Mouse (Mus musculus) midbrain, embryonic 15.5 days (tissue): ENCODE measurements around the gene Gm37240. TPM values are rescaled to one million over a fixed set of nuclear protein-coding genes. Genes with fewer than 3 reads are reported as not detected.

ENCODE experiments used
- ATAC-seq: fragments of 200-750 bp; cut with Nextera tagmentation; replicated peaks from 2 replicates; pipeline ENCODE4 v1.8.0; 2017; ENCODE audit warnings: moderate TSS enrichment
- H3K27ac ChIP-seq: fragments of 300-500 bp; sonication (generic); 2 replicates; pipeline ENCODE4 v1.5.1; 2015; ENCODE audit warnings: mild to moderate bottlenecking, inconsistent platforms
- H3K27me3 ChIP-seq: fragments of 300-500 bp; sonication (generic); replicated peaks from 2 replicates; pipeline ENCODE4 v1.6.1; 2015; ENCODE audit warnings: inconsistent platforms
- H3K36me3 ChIP-seq: fragments of 300-500 bp; sonication (generic); replicated peaks from 2 replicates; pipeline ENCODE4 v1.6.1; 2015; ENCODE audit warnings: inconsistent platforms
- H3K4me1 ChIP-seq: fragments of 300-500 bp; sonication (generic); 2 replicates; pipeline ENCODE4 v1.6.1; 2015; ENCODE audit warnings: inconsistent platforms
- H3K4me2 ChIP-seq: fragments of 300-500 bp; sonication (generic); 2 replicates; pipeline ENCODE4 v1.6.1; 2015; ENCODE audit warnings: inconsistent platforms, mild to moderate bottlenecking, moderate library complexity
- H3K4me3 ChIP-seq: fragments of 300-500 bp; sonication (generic); 2 replicates; pipeline ENCODE4 v1.5.1; 2015; ENCODE audit warnings: mild to moderate bottlenecking, inconsistent platforms
- H3K9ac ChIP-seq: fragments of 300-500 bp; sonication (generic); 2 replicates; pipeline ENCODE4 v1.6.1; 2015; ENCODE audit warnings: mild to moderate bottlenecking, inconsistent platforms
- H3K9me3 ChIP-seq: fragments of 300-500 bp; sonication (generic); 2 replicates; pipeline ENCODE4 v1.6.1; 2016; ENCODE audit warnings: inconsistent platforms
- WGBS: fragments of 180-500 bp; shearing (Covaris S2); methylation state at CpG from one replicate; pipeline ENCODE4 v1.1.7; 2015; ENCODE audit warnings: mixed read lengths; 5-methylcytosine and 5-hydroxymethylcytosine counted together
- polyA plus RNA-seq: library from polyadenylated mRNA; unstranded; fragments of >200 nt; fragmentation: Nextera tagmentation; extraction: Ambion mirVana; gene quantifications from 2 replicates; pipeline ENCODE4 v1.2.1, GENCODE M21; 2015

Gene Gm37240
- polyA plus RNA-seq, 1 experiment from 2014 or later, result 0.40 TPM

- Histone ChIP-seq H3K9ac (no peak overlapping the region), H3K9me3 (no peaks in the 10 kb centered on the region), H3K36me3 (no peaks in the 10 kb centered on the region), H3K4me3 (no peak overlapping the region), H3K27ac (no peak overlapping the region), H3K4me2 (no peak overlapping the region), H3K27me3 (no peaks in the 10 kb centered on the region), H3K4me1 (no peaks in the 10 kb centered on the region)
- 80% methylated on average over 2 of the region's 2 CpGs for WGBS
- ATAC-seq, result no peak
Measured at GRCm38 (mm10) chr3:85468995-85469394, 418.3 kb downstream of the Gm37240 start.

- Histone ChIP-seq H3K4me2 (no peak overlapping the region), H3K4me3 (no peak overlapping the region), H3K36me3 (no peaks in the 10 kb centered on the region), H3K27ac (no peak overlapping the region), H3K9me3 (no peaks in the 10 kb centered on the region), H3K4me1 (no peaks in the 10 kb centered on the region), H3K9ac (no peak overlapping the region), H3K27me3 (no peaks in the 10 kb centered on the region)
- WGBS, result 79% methylated on average over 10 of the region's 10 CpGs
- no peak for ATAC-seq
Measured at GRCm38 (mm10) chr3:85465283-85466025, 421.9 kb downstream of the Gm37240 start.

- 92% methylated on average over 6 of the region's 6 CpGs for WGBS
- no peak for ATAC-seq
- H3K9me3 ChIP-seq, result no peaks in the 10 kb centered on the region
Measured at GRCm38 (mm10) chr3:85460021-85460420, 427.3 kb downstream of the Gm37240 start.

GRCm38 (mm10) chr3:85456983-85457382 is 430.3 kb downstream of the Gm37240 start:
- Histone ChIP-seq H3K27me3 (no peaks in the 10 kb centered on the region), H3K4me1 (no peaks in the 10 kb centered on the region), H3K27ac (no peak overlapping the region), H3K36me3 (no peaks in the 10 kb centered on the region), H3K4me2 (no peak overlapping the region), H3K9me3 (no peaks in the 10 kb centered on the region), H3K4me3 (no peak overlapping the region), H3K9ac (no peak overlapping the region)
- WGBS, result 87% methylated on average over 2 of the region's 2 CpGs
- ATAC-seq, result no peak

More at GRCm38 (mm10) chr3:85460021-85460420, 427.3 kb downstream of the Gm37240 start:
- Histone ChIP-seq H3K4me2 (no peak overlapping the region), H3K9ac (no peak overlapping the region), H3K27ac (no peak overlapping the region), H3K27me3 (no peaks in the 10 kb centered on the region), H3K4me1 (no peaks in the 10 kb centered on the region), H3K4me3 (no peak overlapping the region), H3K36me3 (no peaks in the 10 kb centered on the region)

GRCm38 (mm10) chr3:85455453-85455852 is 431.9 kb downstream of the Gm37240 start:
- H3K4me1 ChIP-seq, result no peaks in the 10 kb centered on the region
- H3K4me2 ChIP-seq, result no peak overlapping the region
- no peaks in the 10 kb centered on the region for H3K9me3 ChIP-seq
- H3K36me3 ChIP-seq, result no peaks in the 10 kb centered on the region
- no peak for ATAC-seq
- no peak overlapping the region for H3K4me3 ChIP-seq
- no peak overlapping the region for H3K27ac ChIP-seq
- H3K27me3 ChIP-seq, result no peaks in the 10 kb centered on the region
- H3K9ac ChIP-seq, result no peak overlapping the region
- WGBS, result 81% methylated on average over 3 of the region's 3 CpGs

- no peaks in the 10 kb centered on the region for H3K4me1 ChIP-seq
- no peak overlapping the region for H3K4me2 ChIP-seq
- H3K9ac ChIP-seq, result no peak overlapping the region
- H3K4me3 ChIP-seq, result no peak overlapping the region
- no peaks in the 10 kb centered on the region for H3K27me3 ChIP-seq
- no peaks in the 10 kb centered on the region for H3K9me3 ChIP-seq
- no peaks in the 10 kb centered on the region for H3K36me3 ChIP-seq
- no peak overlapping the region for H3K27ac ChIP-seq
- WGBS, result 83% methylated on average over 6 of the region's 6 CpGs
- no peak for ATAC-seq
Measured at GRCm38 (mm10) chr3:85454001-85454400, 433.3 kb downstream of the Gm37240 start.

GRCm38 (mm10) chr3:85449461-85449860 is 437.9 kb downstream of the Gm37240 start:
- no peak for ATAC-seq
- no peak overlapping the region for H3K9ac ChIP-seq
- no peak overlapping the region for H3K27ac ChIP-seq
- WGBS, result 65% methylated on average over 4 of the region's 4 CpGs
- no peaks in the 10 kb centered on the region for H3K9me3 ChIP-seq
- H3K4me2 ChIP-seq, result no peak overlapping the region
- H3K36me3 ChIP-seq, result no peaks in the 10 kb centered on the region
- no peak overlapping the region for H3K4me3 ChIP-seq
- no peaks in the 10 kb centered on the region for H3K4me1 ChIP-seq
- H3K27me3 ChIP-seq, result no peaks in the 10 kb centered on the region

- Histone ChIP-seq H3K9ac (no peak overlapping the region), H3K27ac (no peak overlapping the region), H3K4me1 (no peaks in the 10 kb centered on the region), H3K36me3 (no peaks in the 10 kb centered on the region), H3K9me3 (no peaks in the 10 kb centered on the region), H3K4me3 (no peak overlapping the region), H3K4me2 (no peak overlapping the region), H3K27me3 (no peaks in the 10 kb centered on the region)
- 94% methylated on average over 5 of the region's 5 CpGs for WGBS
- no peak for ATAC-seq
Measured at GRCm38 (mm10) chr3:85442781-85443180, 444.5 kb downstream of the Gm37240 start.

GRCm38 (mm10) chr3:85442261-85442660 is 445.1 kb downstream of the Gm37240 start:
- Histone ChIP-seq H3K36me3 (no peaks in the 10 kb centered on the region), H3K4me2 (no peak overlapping the region), H3K27ac (no peak overlapping the region), H3K27me3 (no peaks in the 10 kb centered on the region), H3K4me1 (no peaks in the 10 kb centered on the region), H3K9me3 (no peaks in the 10 kb centered on the region), H3K4me3 (no peak overlapping the region), H3K9ac (no peak overlapping the region)
- no peak for ATAC-seq
- WGBS, result 88% methylated on average over 8 of the region's 8 CpGs

- Histone ChIP-seq H3K27me3 (no peaks in the 10 kb centered on the region), H3K9me3 (no peaks in the 10 kb centered on the region), H3K4me2 (no peak overlapping the region), H3K27ac (no peak overlapping the region), H3K4me3 (no peak overlapping the region), H3K9ac (no peak overlapping the region), H3K36me3 (no peaks in the 10 kb centered on the region), H3K4me1 (no peaks in the 10 kb centered on the region)
- no peak for ATAC-seq
- WGBS, result 53% methylated on average over 4 of the region's 4 CpGs
Measured at GRCm38 (mm10) chr3:85435406-85435805, 451.9 kb downstream of the Gm37240 start.

- Histone ChIP-seq H3K36me3 (no peaks in the 10 kb centered on the region), H3K4me3 (no peak overlapping the region), H3K27ac (no peak overlapping the region), H3K9me3 (no peaks in the 10 kb centered on the region), H3K9ac (no peak overlapping the region), H3K4me2 (no peak overlapping the region), H3K4me1 (no peaks in the 10 kb centered on the region), H3K27me3 (no peaks in the 10 kb centered on the region)
- WGBS, result 97% methylated on average over 4 of the region's 4 CpGs
- no peak for ATAC-seq
Measured at GRCm38 (mm10) chr3:85431208-85431607, 456.1 kb downstream of the Gm37240 start.

- Histone ChIP-seq H3K9ac (no peak overlapping the region), H3K27me3 (no peaks in the 10 kb centered on the region), H3K36me3 (no peaks in the 10 kb centered on the region), H3K9me3 (no peaks in the 10 kb centered on the region), H3K4me2 (no peak overlapping the region), H3K4me1 (no peaks in the 10 kb centered on the region), H3K27ac (no peak overlapping the region), H3K4me3 (no peak overlapping the region)
- ATAC-seq, result peak; percentile 75
- 40% methylated on average over 5 of the region's 5 CpGs for WGBS
Measured at GRCm38 (mm10) chr3:85423376-85423997, 463.8 kb downstream of the Gm37240 start.

- no peaks in the 10 kb centered on the region for H3K27me3 ChIP-seq
- H3K9ac ChIP-seq, result no peak overlapping the region
- WGBS, result 69% methylated on average over 9 of the region's 9 CpGs
- H3K9me3 ChIP-seq, result no peaks in the 10 kb centered on the region
- H3K4me2 ChIP-seq, result no peak overlapping the region
- no peak overlapping the region for H3K4me3 ChIP-seq
- H3K4me1 ChIP-seq, result no peaks in the 10 kb centered on the region
- no peak for ATAC-seq
- no peaks in the 10 kb centered on the region for H3K36me3 ChIP-seq
- H3K27ac ChIP-seq, result no peak overlapping the region
Measured at GRCm38 (mm10) chr3:85421403-85421802, 465.9 kb downstream of the Gm37240 start.
